Mouse (Mus musculus): Measurements from ENCODE around the gene Gabpb1. TPM values are rescaled to one million over a fixed set of nuclear protein-coding genes. Genes with fewer than 3 reads are reported as not detected.

Gabpb1 gene
- polyA plus RNA-seq, 1 experiment from 2014 or later: 61.8 TPM

DNA sequence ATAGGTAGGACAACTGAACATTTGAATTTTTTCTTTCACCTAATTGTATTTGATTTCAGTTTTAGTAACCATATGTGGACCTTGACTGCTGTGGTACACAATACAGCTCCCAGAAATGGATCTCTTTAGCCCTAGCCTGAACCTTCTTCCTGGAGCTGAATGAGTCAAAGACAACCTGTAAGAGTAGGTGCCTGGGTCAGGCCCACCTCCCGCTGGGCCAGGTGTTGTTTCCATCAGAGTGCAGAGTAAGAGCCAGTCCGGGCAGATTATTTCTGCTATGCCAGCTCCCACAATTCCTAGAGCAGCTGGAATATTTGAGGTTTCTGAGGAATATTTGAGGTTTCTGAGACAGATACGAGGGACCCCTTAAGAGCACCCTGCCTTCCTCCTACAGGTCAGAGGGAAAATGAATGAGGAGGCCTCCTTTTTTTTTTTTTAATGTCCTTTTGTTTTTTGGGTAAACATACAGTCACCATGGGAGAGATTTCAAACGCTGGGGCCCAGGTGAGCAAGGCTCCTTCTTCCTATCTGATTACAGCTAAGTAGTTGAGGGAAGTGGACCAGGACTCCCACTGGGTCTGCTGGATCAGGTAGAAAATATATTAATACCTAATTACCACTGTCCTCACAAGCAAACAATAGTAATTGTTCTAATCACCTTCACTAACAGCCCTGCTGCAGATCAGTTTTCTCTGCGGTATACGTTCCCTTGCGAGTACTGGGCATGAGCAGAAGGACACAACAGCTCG, 91.3 kb downstream of the Gabpb1 start:
- no peaks in the 10 kb centered on the region for H3K9me3 ChIP-seq
- 75% methylated on average over 8 of the region's 8 CpGs for WGBS
- no peak for ATAC-seq (ENCODE audit: borderline replicate concordance, extremely low read depth, low FRiP score, low TSS enrichment)

GRCm38 (mm10) chr2:126583960-126584359, 92.2 kb downstream of the Gabpb1 start:
- Histone ChIP-seq H3K4me2 (no peak overlapping the region), H3K9me3 (no peaks in the 10 kb centered on the region), H3K36me3 (no peaks in the 10 kb centered on the region), H3K27me3 (no peaks in the 10 kb centered on the region), H3K4me1 (no peaks in the 10 kb centered on the region), H3K9ac (no peak overlapping the region), H3K4me3 (no peak overlapping the region), H3K27ac (no peak overlapping the region)
- WGBS: 67% methylated on average over 6 of the region's 6 CpGs
- ATAC-seq (ENCODE audit: borderline replicate concordance, extremely low read depth, low FRiP score, low TSS enrichment): no peak

More for the DNA sequence above, 91.3 kb downstream of the Gabpb1 start:
- Histone ChIP-seq H3K4me3 (no peak overlapping the region), H3K27me3 (no peaks in the 10 kb centered on the region), H3K4me1 (no peaks in the 10 kb centered on the region), H3K9ac (no peak overlapping the region), H3K36me3 (no peaks in the 10 kb centered on the region), H3K4me2 (no peak overlapping the region), H3K27ac (no peak overlapping the region)

- Histone ChIP-seq H3K9me3 (no peaks in the 10 kb centered on the region), H3K4me2 (no peak overlapping the region), H3K9ac (no peak overlapping the region), H3K27me3 (no peaks in the 10 kb centered on the region), H3K36me3 (no peaks in the 10 kb centered on the region), H3K4me1 (no peaks in the 10 kb centered on the region), H3K27ac (no peak overlapping the region), H3K4me3 (no peak overlapping the region)
- no peak for ATAC-seq (ENCODE audit: borderline replicate concordance, extremely low read depth, low FRiP score, low TSS enrichment)
- 80% methylated on average over 1 of the region's 1 CpGs for WGBS
Observed at GRCm38 (mm10) chr2:126579282-126579681, 96.9 kb downstream of the Gabpb1 start.

Other genes with a start within 250 kb of the Gabpb1 start
- 0.78 and 1.2 TPM in 2 replicates for gene Atp8b4, start 175.7 kb downstream of the Gabpb1 start, polyA plus RNA-seq (2015; fragmentation: Nextera tagmentation; extraction: Ambion mirVana)
- 1.3 and 1.5 TPM in 2 replicates for gene Slc27a2, start 123.9 kb downstream of the Gabpb1 start, polyA plus RNA-seq (2015; fragmentation: Nextera tagmentation; extraction: Ambion mirVana)
- gene Hdc, start 57.0 kb downstream of the Gabpb1 start, polyA plus RNA-seq (2015; fragmentation: Nextera tagmentation; extraction: Ambion mirVana): 5.4 and 7.4 TPM in 2 replicates
- 40.8 and 44.1 TPM in 2 replicates for gene Usp8, start 31.0 kb upstream of the Gabpb1 start, polyA plus RNA-seq (2015; fragmentation: Nextera tagmentation; extraction: Ambion mirVana)
- 2.1 and 2.3 TPM in 2 replicates for gene Usp50, start 107.1 kb upstream of the Gabpb1 start, polyA plus RNA-seq (2015; fragmentation: Nextera tagmentation; extraction: Ambion mirVana)
- 40.8 and 45.1 TPM in 2 replicates for gene Trpm7, start 199.9 kb upstream of the Gabpb1 start, polyA plus RNA-seq (2015; fragmentation: Nextera tagmentation; extraction: Ambion mirVana)